ENCODE assay signal across 9 mouse cellular contexts in the genomic region with DNA sequence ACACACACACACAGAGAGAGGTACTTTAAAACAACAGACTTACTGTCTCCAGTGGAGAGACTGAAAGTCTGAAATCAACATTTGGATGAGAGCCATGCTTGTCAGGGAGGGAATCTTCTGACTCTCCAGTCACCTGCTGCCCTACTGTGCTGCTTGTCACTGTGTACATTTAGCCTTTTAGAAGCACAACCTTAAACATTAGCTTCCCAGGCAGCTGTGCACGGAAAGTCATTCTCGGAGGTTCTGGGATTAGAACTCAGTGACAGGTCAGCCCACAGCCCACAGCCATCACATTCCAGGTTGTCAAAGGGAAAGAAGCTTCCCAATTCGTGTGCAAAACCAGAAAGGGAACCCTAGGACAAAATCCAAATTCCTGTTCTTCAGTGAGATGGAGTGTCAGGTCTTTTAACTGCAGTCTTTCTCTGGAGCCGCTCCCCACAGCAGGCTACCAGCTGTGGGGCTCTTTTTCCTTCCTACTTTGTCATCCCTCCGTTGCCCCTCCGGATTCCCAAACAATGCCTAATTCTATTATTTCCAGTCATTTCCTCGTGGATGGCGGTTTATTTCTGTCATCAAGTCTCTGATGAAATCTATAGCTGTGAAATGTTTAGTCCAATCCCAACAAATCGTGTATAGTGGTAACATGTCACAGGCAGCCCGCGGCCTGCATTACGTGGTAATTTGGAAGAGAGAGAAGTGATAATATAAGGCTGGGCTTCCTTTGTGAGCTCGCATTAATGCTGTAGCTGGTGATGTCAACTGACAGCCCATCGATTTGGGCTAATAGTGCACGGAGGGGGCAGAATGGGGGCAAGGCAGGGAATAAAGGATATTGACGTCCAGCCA. TPM values are rescaled to one million over a fixed set of nuclear protein-coding genes. Genes with fewer than 3 reads are reported as not detected.
A peak's percentile ranks its signal among the peaks of the same experiment; 100 is the strongest.
DNase-seq lines count a peak whose midpoint lies in the region; ATAC-seq and TF ChIP-seq lines count a peak whose summit lies in the region.
"Had no signal": no experiment of that assay in that cellular context is flagged by ENCODE, and none has a peak within 500 bp of the region (broad histone marks: within the 10 kb centered on the region; RNA-seq: fewer than 3 reads in every experiment).

No protein-coding gene starts in this region.

- no peak overlapping the region for H3K4me3 ChIP-seq in heart, postnatal 0 days (ENCODE audit: low read depth, low read length)
- no peak overlapping the region for H3K4me3 ChIP-seq in forebrain, postnatal 0 days (ENCODE audit: low read depth, low read length)
- H3K4me3 ChIP-seq in midbrain, embryonic 13.5 days (replicated peaks) = no peak overlapping the region

- TF ChIP-seq EP300 in heart, postnatal 0 days (IDR thresholded peaks at IDR 0.05; ENCODE audit: low read depth) = no peak

- WGBS in heart, postnatal 0 days = 43% methylated on average over 16 of the region's 16 CpGs
- 12% methylated on average over 16 of the region's 16 CpGs for WGBS in forebrain, postnatal 0 days
- 10% methylated on average over 16 of the region's 16 CpGs for WGBS in midbrain, embryonic 13.5 days

- H3K4me1 ChIP-seq in heart, postnatal 0 days (ENCODE audit: control insufficient read depth, insufficient read depth) = peaks cover 11% of the 10 kb centered on the region
- H3K4me1 ChIP-seq in forebrain, postnatal 0 days (ENCODE audit: insufficient read depth) = 0 out of 2 replicates have a peak, but pooled peaks cover 3% of the 10 kb centered on the region
- peaks cover 63% of the 10 kb centered on the region for H3K4me1 ChIP-seq in midbrain, embryonic 13.5 days (replicated peaks)

- H3K9ac ChIP-seq in heart, postnatal 0 days (replicated peaks; ENCODE audit: low read depth, low read length) = no peak overlapping the region
- 0 out of 2 replicates have a peak overlapping the region, but pooled peaks have one; percentile 28 for H3K9ac ChIP-seq in forebrain, postnatal 0 days
- H3K9ac ChIP-seq in midbrain, embryonic 13.5 days (replicated peaks) = peak overlapping the region; percentile 47

- no peak for TF ChIP-seq CTCF in heart, postnatal 0 days (IDR thresholded peaks at IDR 0.05; ENCODE audit: low read depth)
- no peak for TF ChIP-seq CTCF in forebrain, postnatal 0 days (IDR thresholded peaks at IDR 0.05; ENCODE audit: low read depth)

- no peaks in the 10 kb centered on the region for H3K9me3 ChIP-seq in heart, postnatal 0 days (replicated peaks; ENCODE audit: control insufficient read depth, low read length)
- no peaks in the 10 kb centered on the region for H3K9me3 ChIP-seq in forebrain, postnatal 0 days (ENCODE audit: low read length)
- H3K9me3 ChIP-seq in midbrain, embryonic 13.5 days = no peaks in the 10 kb centered on the region

- H3K27me3 ChIP-seq in heart, postnatal 0 days (ENCODE audit: control insufficient read depth, insufficient read depth, low read length) = no peaks in the 10 kb centered on the region
- no peaks in the 10 kb centered on the region for H3K27me3 ChIP-seq in forebrain, postnatal 0 days (ENCODE audit: insufficient read depth, low read length)
- H3K27me3 ChIP-seq in midbrain, embryonic 13.5 days = no peaks in the 10 kb centered on the region

- H3K36me3 ChIP-seq in heart, postnatal 0 days (replicated peaks; ENCODE audit: control insufficient read depth, insufficient read depth, low read length) = peaks cover 36% of the 10 kb centered on the region
- H3K36me3 ChIP-seq in forebrain, postnatal 0 days (ENCODE audit: insufficient read depth) = peaks cover 35% of the 10 kb centered on the region
- peaks cover 43% of the 10 kb centered on the region for H3K36me3 ChIP-seq in midbrain, embryonic 13.5 days

- intact Hi-C loops in heart, postnatal 14 days (cut with DNase I) = no loop called here

- ATAC-seq in heart, postnatal 0 days (ENCODE audit: insufficient read depth, low read depth) = no peak
- no peak for ATAC-seq in forebrain, postnatal 0 days
- peak; percentile 44 for ATAC-seq in midbrain, embryonic 13.5 days

- peak overlapping the region; percentile 65 for H3K27ac ChIP-seq in heart, postnatal 0 days (ENCODE audit: low read depth)
- 0 out of 2 replicates have a peak overlapping the region, but pooled peaks have one; percentile 51 for H3K27ac ChIP-seq in forebrain, postnatal 0 days (ENCODE audit: low read depth, low read length)
- peak overlapping the region; percentile 76 for H3K27ac ChIP-seq in midbrain, embryonic 13.5 days

- DNase-seq in heart, postnatal 0 days (ENCODE audit: low spot score) = no peak
- DNase-seq in heart, postnatal 14 days = no peak
- peak; percentile 56 for DNase-seq in ZHBTc4 (ENCODE audit: low read depth, low spot score)
- peak; percentile 39 for DNase-seq in forebrain, postnatal 0 days
- DNase-seq in frontal cortex, postnatal 14 days (ENCODE audit: low spot score in 2 of 2) = no peak
- DNase-seq in adrenal gland, postnatal 14 days = no peak
- no peak for DNase-seq in layer of hippocampus, postnatal 36 days
- DNase-seq: cerebellum, adult 9-11 months had no signal

- H3K4me2 ChIP-seq in heart, postnatal 0 days (ENCODE audit: low read depth, low read length) = no peak overlapping the region
- no peak overlapping the region for H3K4me2 ChIP-seq in forebrain, postnatal 0 days (ENCODE audit: low read depth)
- peak overlapping the region; percentile 12; the same call in 1 of the 2 replicates for H3K4me2 ChIP-seq in midbrain, embryonic 13.5 days (replicated peaks)

RNA-seq across cellular contexts. Expression of a gene that starts 7.5 kb away (rescaled TPM):
- 2,627 and 2,715 TPM in 2 replicates for total RNA-seq in heart, postnatal 0 days (2014; rRNA removed; ENCODE audit: low replicate concordance)
- polyA plus RNA-seq in heart, postnatal 0 days (2015; fragmentation: Nextera tagmentation; extraction: Ambion mirVana) = 1,298 and 1,386 TPM in 2 replicates
- 1,000 to 10,000 TPM; 1,048 to 1,357 TPM for total RNA-seq in heart, postnatal 14 days (2021)
- total RNA-seq in forebrain, postnatal 0 days (2014; rRNA removed) = 3,364 and 4,241 TPM in 2 replicates
- 2,287 and 2,372 TPM in 2 replicates for polyA plus RNA-seq in forebrain, postnatal 0 days (2015; fragmentation: Nextera tagmentation; extraction: Ambion mirVana)
- 2,863 and 3,076 TPM in 2 replicates for polyA plus RNA-seq in midbrain, embryonic 13.5 days (2015; fragmentation: Nextera tagmentation; extraction: Ambion mirVana)
- 1,718 and 2,240 TPM in 2 replicates for total RNA-seq in adrenal gland, postnatal 14 days (2021)
- 1,000 to 10,000 TPM; 2,357 to 2,519 TPM for total RNA-seq in layer of hippocampus, postnatal 36 days (2021)

Comparison
In these comparisons a context has a peak if more than half of its experiments do, and no peak if none do; other contexts are left out.
1. DNase-seq: peak in ZHBTc4 (single experiment) and forebrain, postnatal 0 days (single experiment); none in heart, postnatal 0 days (single experiment), heart, postnatal 14 days (0 of 2), frontal cortex, postnatal 14 days (0 of 2), adrenal gland, postnatal 14 days (single experiment) and layer of hippocampus, postnatal 36 days (0 of 2).
2. Peak in every context shown above with its lines, with median percentiles within 50 percentile points of each other: H3K27ac ChIP-seq.